Comparison of ENCODE assay signal across 21 mouse cellular contexts in genomic region chr9:47669206-47669605, GRCm38 (mm10).
DNase-seq lines count a peak whose midpoint lies in the region; ATAC-seq lines count a peak whose summit lies in the region.
"Had no signal": no experiment of that assay in that cellular context is flagged by ENCODE, and none has a peak within 500 bp of the region (broad histone marks: within the 10 kb centered on the region; RNA-seq: fewer than 3 reads in every experiment).

No protein-coding gene starts in this region.

- no peak overlapping the region for H3K9ac ChIP-seq in midbrain, embryonic 11.5 days (ENCODE audit: low read length)
- no peak overlapping the region for H3K9ac ChIP-seq in midbrain, embryonic 13.5 days (replicated peaks)
- H3K9ac ChIP-seq in kidney, embryonic 14.5 days (ENCODE audit: low read depth, low read length): no peak overlapping the region
- H3K9ac ChIP-seq: embryonic facial prominence, embryonic 15.5 days; hindbrain, embryonic 12.5 days had no signal

- peak; percentile 26 for DNase-seq in cerebellum, adult 9-10 months
- DNase-seq in cerebellum, adult 9-11 months: no peak
- DNase-seq in heart, adult 11 months: peak; percentile 40
- no peak for DNase-seq in heart, adult 9 months (ENCODE audit: low spot score in 2 of 2)
- peak; percentile 53 for DNase-seq in midbrain, embryonic 11.5 days (ENCODE audit: low spot score, missing footprints)
- DNase-seq: cerebellum, adult 11 months; gastrocnemius, adult 2 months; gastrocnemius, postnatal 25 days; heart, postnatal 4 days; kidney, adult 8-10 months had no signal

- H3K9me3 ChIP-seq in midbrain, embryonic 11.5 days (ENCODE audit: control insufficient read depth, low read length): no peaks in the 10 kb centered on the region
- no peaks in the 10 kb centered on the region for H3K9me3 ChIP-seq in midbrain, embryonic 13.5 days
- H3K9me3 ChIP-seq in kidney, embryonic 14.5 days (ENCODE audit: control insufficient read depth, low read length): no peaks in the 10 kb centered on the region
- H3K9me3 ChIP-seq: embryonic facial prominence, embryonic 15.5 days; forebrain, embryonic 10.5 days; heart, embryonic 10.5 days; hindbrain, embryonic 12.5 days had no signal

- no peaks in the 10 kb centered on the region for H3K27me3 ChIP-seq in midbrain, embryonic 11.5 days (ENCODE audit: control insufficient read depth, insufficient read depth, low read length)
- H3K27me3 ChIP-seq in midbrain, embryonic 13.5 days: no peaks in the 10 kb centered on the region
- no peaks in the 10 kb centered on the region for H3K27me3 ChIP-seq in kidney, embryonic 14.5 days (ENCODE audit: control insufficient read depth, insufficient read depth, low read length)
- H3K27me3 ChIP-seq: embryonic facial prominence, embryonic 15.5 days; hindbrain, embryonic 12.5 days had no signal

- no peak overlapping the region for H3K27ac ChIP-seq in midbrain, embryonic 11.5 days (ENCODE audit: low read depth, low read length)
- no peak overlapping the region for H3K27ac ChIP-seq in midbrain, embryonic 13.5 days
- no peak overlapping the region for H3K27ac ChIP-seq in kidney, embryonic 14.5 days (ENCODE audit: low read depth, low read length)
- H3K27ac ChIP-seq: embryonic facial prominence, embryonic 15.5 days; forebrain, embryonic 10.5 days; gastrocnemius, adult 2 months; heart, embryonic 10.5 days; hindbrain, embryonic 12.5 days had no signal

- peaks cover 3% of the 10 kb centered on the region; the same call in 1 of the 2 replicates for H3K4me1 ChIP-seq in midbrain, embryonic 11.5 days (ENCODE audit: control insufficient read depth, insufficient read depth, low read length)
- peaks cover 26% of the 10 kb centered on the region for H3K4me1 ChIP-seq in midbrain, embryonic 13.5 days (replicated peaks)
- H3K4me1 ChIP-seq in kidney, embryonic 14.5 days (ENCODE audit: control insufficient read depth, insufficient read depth, low read length): peaks cover 8% of the 10 kb centered on the region; the same call in 1 of the 2 replicates

- ATAC-seq in midbrain, embryonic 11.5 days (ENCODE audit: low FRiP score): no peak
- no peak for ATAC-seq in midbrain, embryonic 13.5 days
- no peak for ATAC-seq in kidney, embryonic 14.5 days (ENCODE audit: low FRiP score, low TSS enrichment)
- ATAC-seq: forebrain, embryonic 14.5 days; hindbrain, embryonic 16.5 days; inflammation-experienced regulatory T-cells, adult 6 months; intestine, postnatal 0 days had no signal

- WGBS in midbrain, embryonic 11.5 days: 83% methylated on average over 4 of the region's 4 CpGs
- 82% methylated on average over 4 of the region's 4 CpGs for WGBS in midbrain, embryonic 13.5 days
- 76% methylated on average over 4 of the region's 4 CpGs for WGBS in kidney, embryonic 14.5 days

- H3K36me3 ChIP-seq in midbrain, embryonic 11.5 days (ENCODE audit: control insufficient read depth, insufficient read depth, low read length): no peaks in the 10 kb centered on the region
- no peaks in the 10 kb centered on the region for H3K36me3 ChIP-seq in midbrain, embryonic 13.5 days
- no peaks in the 10 kb centered on the region for H3K36me3 ChIP-seq in kidney, embryonic 14.5 days (ENCODE audit: control insufficient read depth, insufficient read depth, low read length)
- H3K36me3 ChIP-seq: embryonic facial prominence, embryonic 15.5 days; heart, embryonic 10.5 days; hindbrain, embryonic 12.5 days had no signal

- no peak overlapping the region for H3K4me2 ChIP-seq in midbrain, embryonic 11.5 days
- no peak overlapping the region for H3K4me2 ChIP-seq in midbrain, embryonic 13.5 days (replicated peaks)
- no peak overlapping the region for H3K4me2 ChIP-seq in kidney, embryonic 14.5 days (replicated peaks; ENCODE audit: low read depth, low read length)
- H3K4me2 ChIP-seq: embryonic facial prominence, embryonic 15.5 days; hindbrain, embryonic 12.5 days had no signal

- no peak overlapping the region for H3K4me3 ChIP-seq in midbrain, embryonic 11.5 days (ENCODE audit: low read depth, low read length)
- H3K4me3 ChIP-seq in midbrain, embryonic 13.5 days (replicated peaks): no peak overlapping the region
- H3K4me3 ChIP-seq in kidney, embryonic 14.5 days (ENCODE audit: low read length): no peak overlapping the region
- H3K4me3 ChIP-seq: embryonic facial prominence, embryonic 15.5 days; erythroblast, embryonic 14.5 days; forebrain, embryonic 10.5 days; gastrocnemius, adult 2 months; heart, embryonic 10.5 days; hindbrain, embryonic 12.5 days had no signal

Comparison
In these comparisons a context has a peak if more than half of its experiments do, and no peak if none do; other contexts are left out.
1. DNase-seq: peak in cerebellum, adult 9-10 months (single experiment), heart, adult 11 months (single experiment) and midbrain, embryonic 11.5 days (single experiment); none in cerebellum, adult 9-11 months (single experiment) and heart, adult 9 months (0 of 2).